Mouse (Mus musculus) kidney, adult 2 months (tissue): Measurements from ENCODE around the gene Fbxw11. TPM values are rescaled to one million over a fixed set of nuclear protein-coding genes. Genes with fewer than 3 reads are reported as not detected.

Source experiments
- DNase-seq: peaks from one replicate; pipeline ENCODE4 v3.0.0; 2021
- H3K27ac ChIP-seq: fragments of 200-500 bp; 2 replicates; pipeline ENCODE4 v1.5.1; 2012; ENCODE audit warnings: low read depth, low read length, control low read depth, inconsistent platforms; ENCODE audit not compliant: insufficient read depth
- H3K27me3 ChIP-seq: fragments of 200-500 bp; replicated peaks from 2 replicates; pipeline ENCODE4 v1.6.1; 2012; ENCODE audit warnings: mild to moderate bottlenecking, moderate library complexity, low read length, inconsistent platforms; ENCODE audit not compliant: control insufficient read depth, insufficient read depth
- H3K36me3 ChIP-seq: fragments of 200-500 bp; 2 replicates; pipeline ENCODE4 v1.6.1; 2012; ENCODE audit warnings: mild to moderate bottlenecking, moderate library complexity, low read length, inconsistent platforms; ENCODE audit not compliant: control insufficient read depth, insufficient read depth
- H3K4me1 ChIP-seq: fragments of 200-500 bp; 2 replicates; pipeline ENCODE4 v1.6.1; 2011; ENCODE audit warnings: low read length; ENCODE audit not compliant: control insufficient read depth, insufficient read depth
- H3K4me3 ChIP-seq: fragments of 200-500 bp; 2 replicates; pipeline ENCODE4 v1.5.1; 2011; ENCODE audit warnings: mild to moderate bottlenecking, low read depth, low read length, control low read depth; ENCODE audit not compliant: insufficient read depth
- CTCF ChIP-seq: fragments of 200-500 bp; conservative IDR thresholded peaks from 2 replicates; pipeline ENCODE4 v1.5.1; 2011; ENCODE audit warnings: low read depth, mild to moderate bottlenecking, control low read depth, low read length, moderate library complexity, mixed read lengths; ENCODE audit not compliant: insufficient read depth, insufficient read length
- POLR2A ChIP-seq: fragments of 200-500 bp; IDR thresholded peaks from one replicate; pipeline ENCODE4 v1.6.1; 2011; ENCODE audit warnings: low read depth, low read length, control low read depth
- WGBS: fragments of 180-500 bp; shearing (Covaris S2); methylation state at CpG from one replicate; pipeline ENCODE4 v1.1.7; 2018; 5-methylcytosine and 5-hydroxymethylcytosine counted together
- polyA plus RNA-seq: library from polyadenylated mRNA; depleted of rRNA; stranded (reverse); fragments of >200 nt; gene quantifications from 2 replicates; pipeline ENCODE4 v1.2.3, GENCODE M21; 2012; rRNA removed

Fbxw11 gene
- polyA plus RNA-seq, 1 experiment = 62.2 TPM

DNA sequence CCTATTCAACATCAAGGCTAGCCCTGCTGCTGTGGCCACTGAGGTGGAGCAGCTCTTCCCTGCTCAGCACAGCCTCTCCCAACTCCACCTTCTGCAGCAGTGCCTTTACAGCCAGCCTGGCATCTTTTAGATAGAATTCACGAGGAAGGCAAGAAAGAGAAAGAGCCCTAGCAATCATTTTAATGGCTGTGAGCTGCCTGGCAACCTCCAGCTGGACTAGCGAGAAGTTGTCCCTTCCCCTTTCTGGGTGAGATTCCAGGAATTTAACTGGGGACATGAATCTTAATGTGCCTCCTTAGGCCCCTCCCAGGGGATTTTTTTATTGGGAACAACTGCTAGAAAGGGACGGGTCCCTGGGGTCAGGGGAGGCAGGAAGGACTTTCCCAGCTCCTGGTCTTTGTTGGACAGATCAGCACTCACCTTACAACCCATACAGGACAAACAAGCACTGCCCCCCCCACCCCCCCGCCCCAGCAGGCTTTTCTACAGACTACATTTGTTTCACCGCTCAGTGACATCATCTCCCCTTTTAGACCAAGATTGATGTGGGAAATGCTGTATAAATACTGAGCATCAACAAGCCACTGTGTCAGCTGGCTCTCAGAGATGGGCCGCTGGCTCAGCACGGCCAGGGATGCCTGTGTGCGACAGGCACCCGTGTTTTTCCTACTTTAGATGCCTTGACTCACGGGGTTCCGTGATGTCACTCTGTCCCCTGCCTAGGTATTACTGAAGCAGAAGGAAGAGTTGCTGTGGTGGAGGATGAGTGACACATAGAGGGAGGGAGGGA is 138.4 kb downstream of the Fbxw11 start:
- TF ChIP-seq POLR2A = no peak
- TF ChIP-seq CTCF = no peak
- WGBS = 24% methylated on average over 11 of the region's 11 CpGs
- Histone ChIP-seq H3K36me3 (no peaks in the 10 kb centered on the region), H3K27me3 (no peaks in the 10 kb centered on the region), H3K4me1 (no peaks in the 10 kb centered on the region), H3K4me3 (no peak overlapping the region), H3K27ac (no peak overlapping the region)
- DNase-seq = peak; percentile 41

- DNase-seq = no peak
- WGBS = 49% methylated on average over 2 of the region's 2 CpGs
- Histone ChIP-seq H3K4me3 (no peak overlapping the region), H3K36me3 (no peaks in the 10 kb centered on the region), H3K27me3 (no peaks in the 10 kb centered on the region), H3K27ac (no peak overlapping the region), H3K4me1 (no peaks in the 10 kb centered on the region)
- TF ChIP-seq POLR2A (no peak), CTCF (no peak)
These were observed 139.3 kb downstream of the Fbxw11 start for GRCm38 (mm10) chr11:32781633-32782404.

GRCm38 (mm10) chr11:32782724-32783123 is 140.2 kb downstream of the Fbxw11 start:
- Histone ChIP-seq H3K27me3 (no peaks in the 10 kb centered on the region), H3K4me3 (no peak overlapping the region), H3K4me1 (no peaks in the 10 kb centered on the region), H3K27ac (no peak overlapping the region), H3K36me3 (no peaks in the 10 kb centered on the region)
- 62% methylated on average over 3 of the region's 3 CpGs for WGBS
- TF ChIP-seq POLR2A = no peak
- TF ChIP-seq CTCF = no peak
- DNase-seq = peak; percentile 17

DNA sequence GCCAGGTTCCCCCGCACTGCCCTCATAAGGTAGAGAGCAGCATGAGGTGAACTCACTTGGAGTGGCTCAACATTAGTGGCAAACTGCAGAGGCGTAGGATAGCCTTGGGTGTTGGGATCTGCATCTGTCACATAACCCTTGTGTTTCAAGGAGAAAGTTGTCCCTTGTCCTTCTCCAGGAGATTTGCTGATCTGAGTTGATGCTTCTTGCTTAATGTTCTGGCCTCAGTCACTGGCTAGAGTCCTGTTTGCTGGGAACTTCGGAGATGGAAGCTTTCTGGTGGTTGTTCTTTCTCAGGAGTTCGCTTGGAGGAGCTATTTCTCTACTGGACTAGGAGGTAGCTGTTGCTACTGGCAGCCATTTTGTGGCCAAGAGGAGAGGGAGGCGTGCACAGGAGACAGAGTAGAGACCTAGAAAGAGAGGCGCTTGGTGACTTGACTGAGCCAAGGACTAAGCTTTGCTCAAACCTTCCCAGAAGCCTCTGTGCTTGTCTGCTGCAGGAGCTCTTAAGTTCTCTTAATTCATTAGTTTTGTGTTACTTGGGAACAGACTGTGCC is 143.1 kb downstream of the Fbxw11 start:
- TF ChIP-seq POLR2A (no peak), CTCF (no peak)
- no peaks in the 10 kb centered on the region for H3K36me3 ChIP-seq
- DNase-seq = no peak
- 85% methylated on average over 6 of the region's 6 CpGs for WGBS
- no peaks in the 10 kb centered on the region for H3K4me1 ChIP-seq
- no peak overlapping the region for H3K4me3 ChIP-seq
- no peaks in the 10 kb centered on the region for H3K27me3 ChIP-seq
- no peak overlapping the region for H3K27ac ChIP-seq

GRCm38 (mm10) chr11:32786201-32786600 is 143.7 kb downstream of the Fbxw11 start:
- no peaks in the 10 kb centered on the region for H3K4me1 ChIP-seq
- H3K36me3 ChIP-seq = no peaks in the 10 kb centered on the region
- no peak for DNase-seq
- H3K4me3 ChIP-seq = no peak overlapping the region
- no peaks in the 10 kb centered on the region for H3K27me3 ChIP-seq
- 74% methylated on average over 5 of the region's 5 CpGs for WGBS
- no peak overlapping the region for H3K27ac ChIP-seq
- TF ChIP-seq POLR2A (no peak), CTCF (no peak)

GRCm38 (mm10) chr11:32794759-32795445 is 152.4 kb downstream of the Fbxw11 start:
- DNase-seq = peak; percentile 4
- Histone ChIP-seq H3K4me1 (no peaks in the 10 kb centered on the region), H3K36me3 (no peaks in the 10 kb centered on the region), H3K27ac (no peak overlapping the region), H3K4me3 (no peak overlapping the region), H3K27me3 (no peaks in the 10 kb centered on the region)
- WGBS = 41% methylated on average over 10 of the region's 10 CpGs
- no peak for TF ChIP-seq POLR2A
- no peak for TF ChIP-seq CTCF

Other genes with a start within 250 kb of the Fbxw11 start
- 4.6 and 5.4 TPM in 2 replicates for gene Ubtd2, start 187.4 kb upstream of the Fbxw11 start, polyA plus RNA-seq
- gene Efcab9, start 110.6 kb upstream of the Fbxw11 start, polyA plus RNA-seq = 0.14 TPM in 1 of 2 replicates, not detected in the other
- gene Stk10, start 109.4 kb upstream of the Fbxw11 start, polyA plus RNA-seq = 6.3 and 9.4 TPM in 2 replicates
- gene Smim23, start 181.9 kb downstream of the Fbxw11 start, polyA plus RNA-seq = not detected in 2 replicates